Mouse (Mus musculus): Measurements from ENCODE around the gene Per3.

Per3 gene

GRCm38 (mm10) chr4:151044037-151044943 lies at the start of gene Per3:
Gene Per3 (minus strand): TSS chr4:151044665.
- peak; percentile 95 for DNase-seq (ENCODE audit: low read depth, low spot score)
- peaks cover 2% of the 10 kb centered on the region; the same call in 1 of the 2 replicates for H3K36me3 ChIP-seq (ENCODE audit: control insufficient read depth, insufficient read depth, low read length, poor library complexity, severe bottlenecking)
- no peaks in the 10 kb centered on the region; the same call in 1 of the 2 replicates for H3K27me3 ChIP-seq (ENCODE audit: control insufficient read depth, insufficient read depth, low read length, poor library complexity, severe bottlenecking)

DNA sequence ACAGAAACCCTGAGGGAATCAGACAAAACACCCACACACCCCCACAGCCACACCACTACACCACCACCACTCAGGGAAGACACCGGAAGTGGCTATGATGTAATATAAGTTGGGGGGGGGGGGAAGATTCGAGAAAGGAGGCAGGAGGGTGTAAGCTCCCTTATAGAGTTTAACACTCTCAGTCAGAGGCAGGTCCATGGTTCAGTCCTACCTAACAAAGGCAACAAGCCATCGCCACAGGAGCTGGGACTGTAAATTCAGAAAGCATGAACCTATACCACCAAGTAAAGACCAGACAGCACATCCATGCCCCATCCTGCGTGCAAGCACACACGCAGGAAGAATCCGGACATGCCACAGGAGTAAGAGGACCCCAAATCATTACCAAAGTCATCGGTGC lies 44.8 kb upstream of the Per3 start, which contains the start of gene Gm13090:
Gene Gm13090 (plus strand): TSS at position 301 of the 400 bp plus-strand sequence.
- no peaks in the 10 kb centered on the region for H3K27me3 ChIP-seq (ENCODE audit: control insufficient read depth, insufficient read depth, low read length, poor library complexity, severe bottlenecking)
- no peaks in the 10 kb centered on the region for H3K36me3 ChIP-seq (ENCODE audit: control insufficient read depth, insufficient read depth, low read length, poor library complexity, severe bottlenecking)
- DNase-seq (ENCODE audit: low read depth, low spot score) = no peak

DNA sequence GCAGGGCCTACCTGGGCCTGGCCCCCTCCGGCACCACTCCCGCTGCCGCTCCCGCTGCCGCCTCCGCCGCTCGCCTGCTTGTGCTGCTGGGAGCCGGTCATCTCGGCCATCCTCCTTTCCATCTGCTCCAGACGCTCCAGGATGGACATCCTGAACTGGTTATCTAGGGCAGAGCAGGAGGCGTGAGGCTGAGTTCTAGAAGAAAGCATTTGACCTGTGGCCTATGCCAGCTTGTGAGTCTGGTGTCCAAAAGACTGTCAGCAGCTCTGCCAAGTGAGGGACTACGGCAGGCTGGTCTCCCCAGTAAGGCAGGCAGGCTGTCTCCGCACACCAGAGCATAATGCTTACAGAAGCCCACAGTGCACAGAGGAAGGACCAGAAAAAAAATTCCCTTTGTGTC lies 44.4 kb upstream of the Per3 start:
- Histone ChIP-seq H3K27me3 (ENCODE audit: control insufficient read depth, insufficient read depth, low read length, poor library complexity, severe bottlenecking) (no peaks in the 10 kb centered on the region), H3K36me3 (ENCODE audit: control insufficient read depth, insufficient read depth, low read length, poor library complexity, severe bottlenecking) (no peaks in the 10 kb centered on the region)
- DNase-seq (ENCODE audit: low read depth, low spot score) = no peak

- H3K36me3 ChIP-seq (ENCODE audit: control insufficient read depth, insufficient read depth, low read length, poor library complexity, severe bottlenecking) = no peaks in the 10 kb centered on the region
- H3K27me3 ChIP-seq (ENCODE audit: control insufficient read depth, insufficient read depth, low read length, poor library complexity, severe bottlenecking) = no peaks in the 10 kb centered on the region
- no peak for DNase-seq (ENCODE audit: low read depth, low spot score)
Observed at GRCm38 (mm10) chr4:151087358-151087757, 42.9 kb upstream of the Per3 start.

DNA sequence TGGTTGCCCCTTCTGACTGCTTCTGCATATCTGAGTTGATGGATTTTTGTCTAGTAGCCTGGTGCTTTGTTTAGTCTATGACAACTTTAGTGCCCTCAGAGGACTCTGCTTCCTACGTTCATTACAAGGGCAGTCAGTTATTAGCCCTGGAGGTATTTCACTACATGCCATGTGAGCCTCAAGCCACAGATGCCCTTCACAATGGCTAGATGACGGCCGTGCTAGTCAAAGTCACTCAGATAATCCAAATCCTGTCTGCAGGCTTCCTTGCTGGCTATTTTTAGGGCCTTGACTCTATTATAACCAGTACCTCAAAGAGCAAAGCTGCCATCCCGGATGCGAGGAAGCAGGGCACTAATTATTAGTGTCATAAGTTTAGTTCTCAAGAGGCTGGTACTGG lies 38.6 kb upstream of the Per3 start:
- Histone ChIP-seq H3K27me3 (ENCODE audit: control insufficient read depth, insufficient read depth, low read length, poor library complexity, severe bottlenecking) (no peaks in the 10 kb centered on the region), H3K36me3 (ENCODE audit: control insufficient read depth, insufficient read depth, low read length, poor library complexity, severe bottlenecking) (no peaks in the 10 kb centered on the region)
- DNase-seq (ENCODE audit: low read depth, low spot score) = no peak

DNA sequence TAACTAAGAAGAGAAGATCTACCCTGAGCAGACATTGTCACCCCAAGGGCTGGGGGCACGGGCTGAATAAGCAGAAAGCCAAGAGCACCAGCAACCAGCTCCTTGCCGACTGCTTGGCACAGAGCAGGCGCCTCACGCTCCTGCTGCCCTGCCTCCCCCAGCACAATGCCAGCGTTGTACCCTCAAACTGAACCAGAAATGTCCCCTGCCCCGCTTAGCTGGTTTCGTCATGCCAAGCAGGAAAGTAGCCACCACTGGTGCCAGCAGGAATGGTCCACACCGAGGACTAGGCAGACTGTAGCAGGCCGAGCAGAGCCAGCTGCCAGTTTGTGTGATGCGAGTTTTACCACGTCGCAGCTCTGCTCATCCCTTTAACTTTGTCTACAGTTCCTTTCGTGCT lies 37.5 kb upstream of the Per3 start:
- Histone ChIP-seq H3K27me3 (ENCODE audit: control insufficient read depth, insufficient read depth, low read length, poor library complexity, severe bottlenecking) (no peaks in the 10 kb centered on the region), H3K36me3 (ENCODE audit: control insufficient read depth, insufficient read depth, low read length, poor library complexity, severe bottlenecking) (no peaks in the 10 kb centered on the region)
- no peak for DNase-seq (ENCODE audit: low read depth, low spot score)

DNA sequence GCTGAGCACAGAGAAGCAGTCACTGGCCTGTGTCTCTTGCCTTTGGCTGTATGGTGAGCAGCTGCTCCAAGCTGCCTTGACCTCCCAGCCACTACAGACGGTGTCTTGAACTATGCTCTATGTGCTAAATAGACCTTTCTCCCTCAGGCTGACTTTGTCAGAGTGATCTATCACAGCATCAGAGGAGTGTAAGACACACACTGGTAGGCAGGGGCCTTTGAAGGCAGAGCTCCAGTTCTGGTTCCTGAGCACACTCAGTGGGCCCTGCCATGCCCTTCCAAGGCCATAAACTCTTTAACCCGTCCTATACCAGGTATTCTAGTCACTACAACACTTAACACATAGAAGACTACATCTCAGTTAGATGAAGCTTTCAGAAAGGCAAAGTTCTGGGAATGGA lies 36.9 kb upstream of the Per3 start:
- no peaks in the 10 kb centered on the region for H3K36me3 ChIP-seq (ENCODE audit: control insufficient read depth, insufficient read depth, low read length, poor library complexity, severe bottlenecking)
- no peak for DNase-seq (ENCODE audit: low read depth, low spot score)
- no peaks in the 10 kb centered on the region for H3K27me3 ChIP-seq (ENCODE audit: control insufficient read depth, insufficient read depth, low read length, poor library complexity, severe bottlenecking)

GRCm38 (mm10) chr4:151074817-151075216 lies 30.4 kb upstream of the Per3 start:
- no peak for DNase-seq (ENCODE audit: low read depth, low spot score)
- H3K27me3 ChIP-seq (ENCODE audit: control insufficient read depth, insufficient read depth, low read length, poor library complexity, severe bottlenecking) = no peaks in the 10 kb centered on the region
- H3K36me3 ChIP-seq (ENCODE audit: control insufficient read depth, insufficient read depth, low read length, poor library complexity, severe bottlenecking) = no peaks in the 10 kb centered on the region

DNA sequence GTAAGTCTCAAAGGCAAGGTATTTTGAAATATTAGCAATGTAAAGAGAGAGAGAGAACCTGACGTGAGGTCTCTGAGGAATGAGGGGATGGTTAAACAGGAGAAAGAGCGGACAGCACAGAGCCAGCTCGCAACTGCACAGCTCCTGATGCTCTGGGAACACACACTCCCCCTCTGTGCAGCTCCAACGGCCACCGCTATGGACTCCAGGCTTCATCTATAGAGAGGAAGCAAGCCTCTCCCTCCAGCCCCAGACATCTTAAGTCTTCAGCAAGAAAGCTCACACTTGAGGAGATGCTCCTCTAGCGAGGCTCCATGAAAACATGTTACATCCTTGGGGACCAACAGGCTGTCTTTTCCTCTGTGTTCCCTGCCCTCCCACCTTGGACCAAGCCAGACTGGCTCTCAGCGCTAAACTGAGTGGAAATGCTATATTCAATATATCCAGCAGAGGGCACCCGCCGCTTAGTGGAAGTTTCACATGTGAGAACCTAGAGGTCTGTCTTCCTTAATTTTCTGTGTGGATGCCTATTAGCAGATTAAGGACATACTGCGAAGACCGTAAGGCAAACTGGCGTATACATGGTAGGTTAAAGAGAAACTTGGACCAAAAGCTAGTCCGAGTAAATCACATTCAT lies 28.8 kb upstream of the Per3 start:
- no peaks in the 10 kb centered on the region for H3K27me3 ChIP-seq (ENCODE audit: control insufficient read depth, insufficient read depth, low read length, poor library complexity, severe bottlenecking)
- H3K36me3 ChIP-seq (ENCODE audit: control insufficient read depth, insufficient read depth, low read length, poor library complexity, severe bottlenecking) = no peaks in the 10 kb centered on the region
- peak; percentile 74 for DNase-seq (ENCODE audit: low read depth, low spot score)

DNA sequence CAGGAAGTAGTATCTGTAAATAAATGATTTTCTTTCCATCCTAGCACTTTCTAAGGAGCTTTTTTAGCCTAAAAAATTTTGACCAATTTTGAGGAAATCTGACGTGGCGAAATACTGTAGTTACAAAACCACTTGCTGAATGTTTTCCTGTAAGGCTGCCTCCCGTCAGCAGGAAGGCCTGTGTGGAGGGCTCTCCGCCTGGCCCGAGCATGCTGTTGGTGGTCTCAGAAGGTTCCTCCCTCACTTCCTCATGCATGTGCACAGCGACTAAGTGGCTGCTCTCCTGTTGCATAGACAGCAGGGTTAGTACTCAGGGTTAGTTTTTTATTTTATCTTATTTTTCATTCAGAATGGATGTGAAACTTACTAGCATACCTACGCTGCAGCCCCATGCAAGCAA lies 26.5 kb upstream of the Per3 start:
- no peak for DNase-seq (ENCODE audit: low read depth, low spot score)
- Histone ChIP-seq H3K27me3 (ENCODE audit: control insufficient read depth, insufficient read depth, low read length, poor library complexity, severe bottlenecking) (no peaks in the 10 kb centered on the region), H3K36me3 (ENCODE audit: control insufficient read depth, insufficient read depth, low read length, poor library complexity, severe bottlenecking) (no peaks in the 10 kb centered on the region)

DNA sequence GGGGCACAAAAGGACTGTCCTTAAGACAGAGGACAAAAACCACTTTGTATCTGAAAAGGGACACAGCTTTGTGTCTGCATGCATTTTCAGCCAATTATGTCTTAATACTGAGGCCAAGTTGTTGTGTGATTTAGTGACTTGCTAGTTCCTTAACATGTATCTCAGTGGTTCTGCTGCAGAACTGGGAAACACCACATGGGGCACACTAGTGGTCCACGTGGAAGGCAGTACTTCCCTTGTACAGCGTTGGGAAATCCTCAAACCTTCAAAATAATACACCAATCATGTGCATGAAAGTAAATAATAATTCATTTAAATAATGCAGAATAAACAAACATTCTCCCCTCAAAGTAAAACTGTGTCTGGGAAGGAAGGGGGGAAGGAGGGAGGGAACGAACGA lies 24.3 kb upstream of the Per3 start:
- no peak for DNase-seq (ENCODE audit: low read depth, low spot score)
- H3K36me3 ChIP-seq (ENCODE audit: control insufficient read depth, insufficient read depth, low read length, poor library complexity, severe bottlenecking) = no peaks in the 10 kb centered on the region
- H3K27me3 ChIP-seq (ENCODE audit: control insufficient read depth, insufficient read depth, low read length, poor library complexity, severe bottlenecking) = no peaks in the 10 kb centered on the region

DNA sequence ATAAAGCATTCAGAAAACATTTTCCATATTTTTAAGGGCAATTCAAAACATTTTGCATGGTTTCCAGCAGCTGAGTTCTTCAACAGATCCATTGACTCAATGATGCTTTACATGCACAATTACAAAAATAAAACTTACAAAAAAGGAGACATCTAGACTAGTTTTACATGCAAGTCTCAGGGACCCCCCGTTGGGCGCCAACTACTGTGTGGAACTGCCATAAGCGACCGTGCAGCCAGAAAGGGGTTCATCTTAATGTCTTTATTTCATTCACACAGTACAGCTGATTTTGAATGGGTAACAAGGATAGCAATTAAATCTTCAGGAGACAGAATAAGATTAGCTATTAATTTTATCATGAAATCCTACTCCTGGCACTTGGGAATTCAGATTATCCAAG lies 15.1 kb upstream of the Per3 start:
- Histone ChIP-seq H3K27me3 (ENCODE audit: control insufficient read depth, insufficient read depth, low read length, poor library complexity, severe bottlenecking) (no peaks in the 10 kb centered on the region), H3K36me3 (ENCODE audit: control insufficient read depth, insufficient read depth, low read length, poor library complexity, severe bottlenecking) (no peaks in the 10 kb centered on the region)
- DNase-seq (ENCODE audit: low read depth, low spot score) = no peak

DNA sequence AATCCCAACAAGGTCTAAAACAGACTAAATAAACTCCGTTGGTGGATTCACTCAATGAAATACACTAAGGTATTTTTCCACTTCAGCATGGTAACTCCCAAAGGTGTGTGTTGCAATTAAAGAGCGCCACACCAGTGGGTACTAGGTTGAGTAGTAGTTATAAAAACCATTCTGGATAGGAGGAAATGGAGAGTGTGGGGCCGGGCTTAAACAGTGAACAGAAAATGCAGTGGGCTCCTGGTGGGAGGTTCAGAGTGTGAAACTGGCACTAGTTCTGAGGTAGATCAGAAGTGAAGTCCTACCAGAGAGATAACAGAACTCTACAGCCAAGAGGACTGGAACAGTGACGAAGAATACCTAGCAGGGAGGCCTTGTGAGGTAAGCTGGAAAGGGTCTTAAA lies 14.2 kb upstream of the Per3 start:
- DNase-seq (ENCODE audit: low read depth, low spot score) = no peak
- Histone ChIP-seq H3K27me3 (ENCODE audit: control insufficient read depth, insufficient read depth, low read length, poor library complexity, severe bottlenecking) (no peaks in the 10 kb centered on the region), H3K36me3 (ENCODE audit: control insufficient read depth, insufficient read depth, low read length, poor library complexity, severe bottlenecking) (no peaks in the 10 kb centered on the region)

DNA sequence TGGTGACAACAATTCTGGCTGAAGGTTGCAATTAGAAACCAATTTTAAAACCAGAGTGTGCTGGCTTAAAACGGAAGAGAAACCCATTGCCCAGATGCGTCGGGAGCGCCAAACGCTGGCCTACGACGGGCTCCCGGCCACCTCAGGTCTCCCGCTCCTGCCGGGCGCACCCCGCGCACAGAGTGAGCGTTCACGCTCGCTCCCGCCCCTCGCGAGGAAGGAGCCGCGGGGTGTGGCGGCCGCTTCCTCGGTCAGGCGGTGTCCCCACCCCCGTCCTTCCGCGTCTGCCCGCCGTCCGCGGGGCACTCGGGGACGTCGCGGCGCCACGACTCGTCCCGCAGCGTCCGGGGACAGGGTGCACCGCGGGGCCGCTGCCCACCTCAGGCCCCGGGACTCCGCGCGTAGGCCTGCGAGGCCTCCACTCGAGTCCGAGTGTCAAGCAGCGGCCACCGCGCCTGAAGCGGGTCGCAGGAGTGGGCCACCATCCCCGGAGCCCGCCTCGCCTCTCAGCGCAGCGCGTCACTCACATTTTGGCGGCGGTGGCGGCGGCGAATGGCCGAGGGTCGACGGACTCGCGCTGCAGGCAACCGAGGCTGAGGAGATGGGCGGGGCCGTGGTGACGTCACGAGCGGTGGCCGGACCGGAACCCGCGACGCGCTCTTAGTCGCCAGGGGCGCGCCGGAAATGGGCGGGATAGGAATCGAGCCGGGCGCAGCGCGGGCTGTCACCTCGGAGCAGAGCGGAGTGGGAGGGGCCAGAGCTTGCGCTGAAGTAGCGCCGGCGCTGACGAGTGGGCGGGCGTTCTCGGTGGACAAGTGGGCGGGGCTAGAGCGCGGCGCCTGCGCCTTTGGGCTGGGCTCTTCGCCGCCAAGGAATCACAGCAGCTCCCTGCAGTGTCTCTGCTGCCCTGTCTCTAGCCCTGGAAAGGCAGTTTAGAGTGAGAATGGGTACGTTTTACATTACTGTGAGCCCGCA lies 13.2 kb upstream of the Per3 start, which contains the start of gene Vamp3:
Gene Vamp3 (minus strand): TSS at position 617 of the 975 bp plus-strand sequence.
- DNase-seq (ENCODE audit: low read depth, low spot score) = peak; percentile 100
- no peaks in the 10 kb centered on the region for H3K27me3 ChIP-seq (ENCODE audit: control insufficient read depth, insufficient read depth, low read length, poor library complexity, severe bottlenecking)

More for the DNA sequence above, 13.2 kb upstream of the Per3 start, which contains the start of gene Vamp3:
- H3K36me3 ChIP-seq (ENCODE audit: control insufficient read depth, insufficient read depth, low read length, poor library complexity, severe bottlenecking) = 0 out of 2 replicates have a peak, but pooled peaks cover 2% of the 10 kb centered on the region

All from splenic B cell, adult 2 months (primary cell).